Mouse (Mus musculus): ENCODE results near the gene Npy4r.
A peak's percentile ranks its signal among the peaks of the same experiment; 100 is the strongest.

Npy4r gene

GRCm38 (mm10) chr14:34120016-34120910 is 32.0 kb downstream of the Npy4r start:
- DNase-seq (ENCODE audit: inconsistent age in 2 of 2, low spot score in 1 of 2), result no peak

GRCm38 (mm10) chr14:34119046-34119723 is 33.1 kb downstream of the Npy4r start:
- DNase-seq (ENCODE audit: inconsistent age in 2 of 2, low spot score in 1 of 2), result peak in 1 of 2 experiments; percentile 27

DNA sequence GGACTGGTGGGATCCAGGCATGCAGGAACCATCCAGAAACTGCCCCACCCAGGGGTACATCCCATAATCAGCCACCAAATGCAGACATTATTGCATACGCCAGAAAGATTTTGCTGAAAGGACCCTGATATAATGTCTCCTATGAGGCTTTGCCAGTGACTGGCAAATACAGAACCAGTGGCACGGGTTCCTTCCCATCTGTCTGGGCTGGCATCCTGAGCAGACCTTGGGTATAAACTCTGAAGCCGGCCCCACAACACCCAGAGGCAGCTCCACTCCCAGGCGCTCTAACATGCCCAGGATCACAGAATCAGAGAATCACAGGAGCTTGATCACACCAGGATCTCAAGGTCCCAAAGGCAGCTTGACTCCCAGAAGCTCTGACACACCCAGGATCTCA is 38.0 kb downstream of the Npy4r start:
- no peak for DNase-seq (ENCODE audit: inconsistent age in 2 of 2, low spot score in 1 of 2)

- DNase-seq (ENCODE audit: inconsistent age in 2 of 2, low spot score in 1 of 2), result no peak
Measured at GRCm38 (mm10) chr14:34107594-34107993, 44.7 kb downstream of the Npy4r start.

DNA sequence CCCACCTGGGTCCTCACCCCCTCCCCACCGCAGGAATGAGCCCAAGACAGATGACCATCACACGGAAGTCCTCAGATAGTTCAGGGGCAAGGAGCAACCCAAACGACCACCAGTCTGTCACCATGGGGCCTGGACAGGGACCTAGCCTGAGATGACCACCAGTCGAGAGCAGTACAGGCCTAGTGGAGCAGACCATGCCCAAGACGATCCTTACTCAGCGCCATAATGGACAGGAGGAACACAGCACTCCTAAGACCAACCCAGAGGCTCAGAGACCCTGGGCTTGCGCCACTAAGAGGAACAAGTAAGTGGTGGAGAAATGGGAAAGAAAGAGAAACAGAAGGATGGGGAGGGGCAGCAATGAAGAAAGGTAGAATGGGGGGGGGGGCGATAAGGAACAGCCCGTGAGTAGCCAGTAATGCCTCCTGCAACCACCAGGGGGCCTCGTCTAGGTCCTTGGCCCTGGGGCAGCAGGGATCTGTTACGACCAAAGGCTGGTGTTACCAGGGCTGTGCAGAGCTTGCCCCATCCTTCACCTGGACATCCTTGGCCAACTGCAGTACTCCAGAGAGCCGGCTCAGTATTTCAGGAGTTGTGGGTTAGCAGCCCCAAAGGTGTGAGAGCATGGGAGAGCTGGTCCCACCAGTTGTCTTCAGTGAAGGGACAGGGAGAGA is 45.8 kb downstream of the Npy4r start:
- DNase-seq (ENCODE audit: inconsistent age in 2 of 2, low spot score in 1 of 2), result peak; percentile 47 to 80

- peak; percentile 64 to 90 for DNase-seq (ENCODE audit: inconsistent age in 2 of 2, low spot score in 1 of 2)
Measured at GRCm38 (mm10) chr14:34104892-34105291, 47.4 kb downstream of the Npy4r start.

- no peak for DNase-seq (ENCODE audit: inconsistent age in 2 of 2, low spot score in 1 of 2)
Measured at GRCm38 (mm10) chr14:34103855-34104254, 48.4 kb downstream of the Npy4r start.

DNA sequence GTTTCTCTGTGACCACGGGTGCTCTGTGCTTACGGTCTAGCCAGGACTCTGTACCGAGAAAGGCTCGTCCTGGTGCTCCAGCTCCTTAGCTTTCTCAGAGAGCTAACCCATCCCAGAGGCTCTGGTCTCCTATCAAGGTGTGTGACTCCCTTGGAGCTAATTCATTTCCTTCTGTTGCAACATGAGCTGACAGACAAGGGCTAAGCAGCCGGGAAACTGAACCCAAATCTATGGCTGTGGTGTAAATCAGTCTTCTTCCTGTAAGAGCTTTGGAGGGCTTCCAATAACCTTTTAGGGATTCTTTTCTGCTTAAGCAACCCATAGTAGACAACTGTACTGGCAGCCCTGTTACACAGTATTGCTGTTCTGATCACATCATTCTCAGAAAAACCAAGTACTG is 49.7 kb downstream of the Npy4r start, which contains the start of gene A630023A22Rik:
A630023A22Rik (minus strand) TSS at position 154 of the 400 bp plus-strand sequence.
- DNase-seq (ENCODE audit: inconsistent age in 2 of 2, low spot score in 1 of 2), result no peak

DNA sequence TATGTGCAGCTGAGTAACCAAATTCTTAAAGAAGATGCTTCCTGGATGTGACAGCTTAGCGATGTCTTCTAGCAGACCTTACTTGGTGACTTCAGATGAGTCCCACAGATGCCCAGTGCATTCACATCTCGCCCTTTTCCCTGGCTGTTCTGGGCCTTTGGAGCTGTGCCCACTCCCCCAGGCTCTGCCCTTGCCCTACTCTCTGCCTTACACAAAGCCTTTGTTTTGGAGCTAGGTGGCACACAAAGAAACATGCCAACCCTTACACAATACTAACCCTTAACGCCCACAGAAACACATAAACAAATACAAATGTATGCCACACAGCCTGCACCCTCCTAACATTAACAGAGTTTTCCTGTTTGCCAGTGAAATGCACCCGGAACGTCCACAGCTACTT is 56.1 kb downstream of the Npy4r start:
- no peak for DNase-seq (ENCODE audit: inconsistent age in 2 of 2, low spot score in 1 of 2)

Data from adrenal gland, adult (tissue).